Mouse (Mus musculus) liver, embryonic 12.5 days (tissue): ENCODE data around the gene Ptprt. TPM values are rescaled to one million over a fixed set of nuclear protein-coding genes. Genes with fewer than 3 reads are reported as not detected.
A peak's percentile ranks its signal among the peaks of the same experiment; 100 is the strongest.

Experiments used
- ATAC-seq: fragments of 200-750 bp; cut with Nextera tagmentation; 2 replicates; pipeline ENCODE4 v1.8.0; 2017; ENCODE audit warnings: moderate number of reproducible peaks, mild to moderate bottlenecking, moderate library complexity
- H3K27ac ChIP-seq: fragments of 300-500 bp; sonication (generic); 2 replicates; pipeline ENCODE4 v1.5.1; 2016; ENCODE audit warnings: mild to moderate bottlenecking
- H3K27me3 ChIP-seq: fragments of 300-500 bp; sonication (generic); replicated peaks from 2 replicates; pipeline ENCODE4 v1.6.1; 2016; ENCODE audit warnings: mild to moderate bottlenecking, moderate library complexity
- H3K36me3 ChIP-seq: fragments of 300-500 bp; sonication (generic); 2 replicates; pipeline ENCODE4 v1.6.1; 2016; ENCODE audit warnings: mild to moderate bottlenecking, moderate library complexity
- H3K4me1 ChIP-seq: fragments of 300-500 bp; sonication (generic); 2 replicates; pipeline ENCODE4 v1.6.1; 2016
- H3K4me2 ChIP-seq: fragments of 300-500 bp; sonication (generic); 2 replicates; pipeline ENCODE4 v1.6.1; 2016; ENCODE audit warnings: mild to moderate bottlenecking, moderate library complexity
- H3K4me3 ChIP-seq: fragments of 300-500 bp; sonication (generic); 2 replicates; pipeline ENCODE4 v1.5.1; 2016; ENCODE audit warnings: mild to moderate bottlenecking, moderate library complexity
- H3K9ac ChIP-seq: fragments of 300-500 bp; sonication (generic); 2 replicates; pipeline ENCODE4 v1.6.1; 2016; ENCODE audit warnings: mild to moderate bottlenecking, moderate library complexity
- H3K9me3 ChIP-seq: fragments of 300-500 bp; sonication (generic); replicated peaks from 2 replicates; pipeline ENCODE4 v1.6.1; 2016; ENCODE audit warnings: mild to moderate bottlenecking, moderate library complexity
- WGBS: fragments of 180-500 bp; shearing (Covaris S2); methylation state at CpG from one replicate; pipeline ENCODE4 v1.1.7; 2016; ENCODE audit not compliant: insufficient replicate concordance; 5-methylcytosine and 5-hydroxymethylcytosine counted together
- polyA plus RNA-seq: library from polyadenylated mRNA; unstranded; fragments of >200 nt; fragmentation: Nextera tagmentation; extraction: Ambion mirVana; gene quantifications from 2 replicates; pipeline ENCODE4 v1.2.1, GENCODE M21; 2016

The Ptprt gene
- polyA plus RNA-seq, 1 experiment from 2014 or later = 0.02 TPM

DNA sequence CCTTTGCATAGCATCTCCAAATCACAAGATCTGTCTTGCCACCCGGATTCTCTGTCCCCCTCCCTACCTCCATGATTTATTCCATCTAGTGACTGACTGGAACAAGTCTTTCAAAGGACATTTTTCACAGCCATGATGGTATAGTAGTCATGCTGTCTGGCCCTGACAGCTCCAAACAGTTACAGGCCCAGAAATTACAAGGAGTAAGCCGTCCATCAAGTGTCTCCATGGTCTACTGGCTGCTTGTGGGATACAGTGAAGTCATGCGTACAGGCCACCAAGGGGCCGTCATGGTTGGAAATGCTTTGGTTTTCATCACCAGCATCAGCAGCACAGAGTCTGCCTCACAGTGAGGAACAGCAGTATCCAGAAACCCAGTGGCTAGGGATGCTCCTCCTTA, 156.1 kb downstream of the Ptprt start:
- H3K27me3 ChIP-seq = no peaks in the 10 kb centered on the region
- H3K9me3 ChIP-seq = 0 out of 2 replicates have a peak, but pooled peaks cover 13% of the 10 kb centered on the region
- no peak overlapping the region for H3K9ac ChIP-seq
- H3K27ac ChIP-seq = no peak overlapping the region
- 59% methylated on average over 4 of the region's 4 CpGs for WGBS
- H3K4me2 ChIP-seq = no peak overlapping the region
- no peak overlapping the region for H3K4me3 ChIP-seq
- no peaks in the 10 kb centered on the region for H3K4me1 ChIP-seq
- H3K36me3 ChIP-seq = no peaks in the 10 kb centered on the region
- no peak for ATAC-seq

- no peaks in the 10 kb centered on the region for H3K27me3 ChIP-seq
- no peak overlapping the region for H3K9ac ChIP-seq
- H3K27ac ChIP-seq = no peak overlapping the region
- H3K4me1 ChIP-seq = no peaks in the 10 kb centered on the region
- H3K4me2 ChIP-seq = no peak overlapping the region
- H3K36me3 ChIP-seq = no peaks in the 10 kb centered on the region
- ATAC-seq = no peak
- H3K9me3 ChIP-seq = 0 out of 2 replicates have a peak, but pooled peaks cover 6% of the 10 kb centered on the region
- H3K4me3 ChIP-seq = no peak overlapping the region
- 65% methylated on average over 9 of the region's 9 CpGs for WGBS
Observed at GRCm38 (mm10) chr2:162499501-162499915, 161.4 kb downstream of the Ptprt start.

- Histone ChIP-seq H3K27me3 (no peaks in the 10 kb centered on the region), H3K9ac (no peak overlapping the region), H3K4me2 (no peak overlapping the region), H3K4me1 (no peaks in the 10 kb centered on the region), H3K9me3 (0 out of 2 replicates have a peak, but pooled peaks cover 6% of the 10 kb centered on the region), H3K27ac (no peak overlapping the region), H3K4me3 (no peak overlapping the region), H3K36me3 (no peaks in the 10 kb centered on the region)
- ATAC-seq = no peak
- WGBS = 31% methylated on average over 3 of the region's 3 CpGs
Observed at GRCm38 (mm10) chr2:162498191-162498590, 162.8 kb downstream of the Ptprt start.

DNA sequence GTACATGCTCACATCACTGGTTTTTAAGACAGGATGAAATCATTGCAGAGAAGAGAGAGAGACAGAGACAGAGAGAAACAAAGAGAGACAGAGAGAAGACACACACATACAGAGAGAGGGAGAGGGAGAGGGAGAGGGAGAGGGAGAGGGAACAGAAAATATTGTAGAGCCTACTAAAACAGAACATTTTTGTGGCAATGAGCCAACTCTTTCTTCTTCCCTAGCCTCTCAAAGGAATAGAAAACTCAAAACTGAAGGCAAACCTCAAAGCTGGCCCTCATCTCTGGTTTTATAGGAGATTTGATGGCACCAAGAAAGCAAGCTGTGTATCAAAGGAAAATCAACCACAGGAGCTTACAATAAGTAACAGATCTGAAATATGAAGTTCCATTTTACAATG, 176.9 kb downstream of the Ptprt start:
- Histone ChIP-seq H3K27me3 (no peaks in the 10 kb centered on the region), H3K4me2 (no peak overlapping the region), H3K4me1 (no peaks in the 10 kb centered on the region), H3K9ac (no peak overlapping the region), H3K9me3 (no peaks in the 10 kb centered on the region), H3K4me3 (no peak overlapping the region), H3K36me3 (no peaks in the 10 kb centered on the region), H3K27ac (no peak overlapping the region)
- ATAC-seq = no peak

DNA sequence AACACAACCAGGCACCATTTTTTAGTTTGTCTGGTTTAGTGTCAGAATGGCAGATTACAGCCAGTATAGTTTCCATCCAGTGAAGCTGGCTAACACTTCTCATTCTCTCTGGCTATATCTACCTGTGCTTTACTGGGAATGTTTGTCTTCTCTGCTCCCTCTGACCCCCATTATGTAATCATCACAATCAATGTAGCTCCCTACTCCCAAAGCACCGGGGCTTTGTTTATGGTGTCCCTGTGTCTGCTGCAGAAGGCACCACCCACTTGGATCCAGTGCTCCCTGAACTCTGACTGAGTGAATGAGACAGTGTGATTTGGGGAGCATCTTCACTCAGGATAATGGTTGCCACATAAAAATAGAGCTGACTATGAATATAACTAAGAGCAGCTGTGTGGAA, 217.8 kb downstream of the Ptprt start:
- Histone ChIP-seq H3K4me3 (no peak overlapping the region), H3K4me2 (no peak overlapping the region), H3K4me1 (no peaks in the 10 kb centered on the region), H3K27ac (no peak overlapping the region), H3K27me3 (no peaks in the 10 kb centered on the region), H3K36me3 (no peaks in the 10 kb centered on the region), H3K9me3 (peaks cover 8% of the 10 kb centered on the region; the same call in 1 of the 2 replicates), H3K9ac (no peak overlapping the region)
- WGBS = 29% methylated on average over 1 of the region's 1 CpGs
- peak; percentile 44; the same call in 1 of the 2 replicates for ATAC-seq

DNA sequence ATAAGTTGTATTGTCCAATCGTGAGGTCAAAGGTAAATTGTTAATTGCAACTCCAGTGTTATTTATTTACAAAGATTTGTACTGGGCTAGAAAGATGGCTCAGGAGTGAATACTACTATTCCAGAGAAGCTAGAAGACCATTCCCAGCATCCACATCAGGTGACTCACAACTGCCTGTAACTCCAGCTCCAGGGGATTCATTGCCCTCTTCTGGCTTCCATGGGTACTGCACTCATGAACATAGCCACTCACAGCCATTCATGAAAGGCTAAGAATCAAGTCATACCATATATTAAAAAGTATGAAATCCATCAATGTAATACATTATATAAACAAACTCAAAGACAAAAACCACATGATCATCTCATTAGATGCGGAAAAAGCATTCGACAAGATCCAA, 224.3 kb downstream of the Ptprt start:
- 77% methylated on average over 3 of the region's 3 CpGs for WGBS
- Histone ChIP-seq H3K27ac (no peak overlapping the region), H3K4me3 (no peak overlapping the region), H3K9ac (no peak overlapping the region), H3K4me1 (no peaks in the 10 kb centered on the region), H3K36me3 (no peaks in the 10 kb centered on the region), H3K9me3 (no peaks in the 10 kb centered on the region), H3K27me3 (no peaks in the 10 kb centered on the region), H3K4me2 (no peak overlapping the region)
- no peak for ATAC-seq

GRCm38 (mm10) chr2:162430171-162430570, 230.8 kb downstream of the Ptprt start:
- no peaks in the 10 kb centered on the region for H3K36me3 ChIP-seq
- H3K9ac ChIP-seq = no peak overlapping the region
- H3K9me3 ChIP-seq = peaks cover 4% of the 10 kb centered on the region; the same call in 1 of the 2 replicates
- H3K4me3 ChIP-seq = no peak overlapping the region
- no peak overlapping the region for H3K27ac ChIP-seq
- H3K4me2 ChIP-seq = no peak overlapping the region
- ATAC-seq = no peak
- H3K27me3 ChIP-seq = no peaks in the 10 kb centered on the region
- WGBS = 52% methylated on average over 7 of the region's 7 CpGs
- H3K4me1 ChIP-seq = no peaks in the 10 kb centered on the region

- ATAC-seq = no peak
- peaks cover 4% of the 10 kb centered on the region; the same call in 1 of the 2 replicates for H3K9me3 ChIP-seq
- H3K36me3 ChIP-seq = no peaks in the 10 kb centered on the region
- no peaks in the 10 kb centered on the region for H3K27me3 ChIP-seq
- H3K4me2 ChIP-seq = no peak overlapping the region
- no peak overlapping the region for H3K27ac ChIP-seq
- H3K4me1 ChIP-seq = no peaks in the 10 kb centered on the region
- no peak overlapping the region for H3K9ac ChIP-seq
- WGBS = 75% methylated on average over 8 of the region's 8 CpGs
- no peak overlapping the region for H3K4me3 ChIP-seq
Observed at GRCm38 (mm10) chr2:162426114-162426513, 234.8 kb downstream of the Ptprt start.

DNA sequence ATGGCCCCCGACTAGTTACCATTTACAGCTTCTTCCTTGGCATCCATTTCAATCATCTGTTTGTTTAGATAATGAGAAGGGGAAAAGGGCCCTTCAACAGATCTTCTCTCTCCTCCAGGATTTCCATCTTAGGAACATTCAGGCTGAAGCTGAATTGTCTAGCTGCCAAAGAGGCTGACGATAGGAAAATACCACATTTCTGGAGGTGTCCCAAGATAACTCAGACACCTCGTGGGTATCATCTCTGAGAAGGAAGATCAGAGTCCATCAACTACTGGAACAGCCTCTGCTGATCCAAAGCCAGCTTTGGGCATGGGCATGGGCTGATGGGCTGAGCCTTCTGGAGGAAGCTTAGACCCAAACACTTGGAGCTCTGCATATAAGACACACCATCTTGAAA, 242.8 kb downstream of the Ptprt start:
- Histone ChIP-seq H3K27ac (no peak overlapping the region), H3K4me3 (no peak overlapping the region), H3K36me3 (no peaks in the 10 kb centered on the region), H3K9ac (no peak overlapping the region), H3K9me3 (no peaks in the 10 kb centered on the region), H3K27me3 (no peaks in the 10 kb centered on the region), H3K4me2 (no peak overlapping the region), H3K4me1 (no peaks in the 10 kb centered on the region)
- ATAC-seq = no peak
- 51% methylated on average over 3 of the region's 3 CpGs for WGBS

GRCm38 (mm10) chr2:162413073-162413812, 247.7 kb downstream of the Ptprt start:
- Histone ChIP-seq H3K4me2 (no peak overlapping the region), H3K27ac (no peak overlapping the region), H3K27me3 (no peaks in the 10 kb centered on the region), H3K4me3 (no peak overlapping the region), H3K4me1 (no peaks in the 10 kb centered on the region), H3K9me3 (peaks cover 3% of the 10 kb centered on the region; the same call in 1 of the 2 replicates), H3K9ac (no peak overlapping the region), H3K36me3 (no peaks in the 10 kb centered on the region)
- ATAC-seq = no peak
- WGBS = 67% methylated on average over 5 of the region's 5 CpGs

GRCm38 (mm10) chr2:162411014-162411413, 249.9 kb downstream of the Ptprt start:
- 68% methylated on average over 4 of the region's 4 CpGs for whole genome bisulfite sequencing
- Histone ChIP-seq H3K9ac (no peak overlapping the region), H3K9me3 (peaks cover 3% of the 10 kb centered on the region), H3K4me2 (no peak overlapping the region), H3K36me3 (no peaks in the 10 kb centered on the region), H3K4me1 (no peaks in the 10 kb centered on the region), H3K27me3 (no peaks in the 10 kb centered on the region), H3K4me3 (no peak overlapping the region), H3K27ac (no peak overlapping the region)
- ATAC-seq = no peak

GRCm38 (mm10) chr2:162409245-162409644, 251.7 kb downstream of the Ptprt start:
- H3K4me2 ChIP-seq = no peak overlapping the region
- 67% methylated on average over 8 of the region's 8 CpGs for WGBS
- H3K9ac ChIP-seq = no peak overlapping the region
- H3K4me3 ChIP-seq = no peak overlapping the region
- H3K9me3 ChIP-seq = peaks cover 3% of the 10 kb centered on the region
- no peaks in the 10 kb centered on the region for H3K27me3 ChIP-seq
- no peak for ATAC-seq
- no peaks in the 10 kb centered on the region for H3K36me3 ChIP-seq
- H3K27ac ChIP-seq = no peak overlapping the region
- H3K4me1 ChIP-seq = no peaks in the 10 kb centered on the region
